Comparison of ENCODE assay signal across 8 mouse cellular contexts in genomic region chr2:156774738-156775454, GRCm38 (mm10). TPM values are rescaled to one million over a fixed set of nuclear protein-coding genes. Genes with fewer than 3 reads are reported as not detected.
DNase-seq lines count a peak whose midpoint lies in the region; ATAC-seq and TF ChIP-seq lines count a peak whose summit lies in the region.

Myl9 (plus strand) TSS chr2:156775420.

- TF ChIP-seq POLR2A in small intestine, adult 2 months (IDR thresholded peaks at IDR 0.05; ENCODE audit: low read depth, low read length) = no peak

- WGBS in embryonic facial prominence, embryonic 14.5 days = 2% methylated on average over 20 of the region's 28 CpGs
- WGBS in heart, embryonic 13.5 days = 2% methylated on average over 28 of the region's 28 CpGs
- WGBS in lung, embryonic 16.5 days = 4% methylated on average over 27 of the region's 28 CpGs
- 30% methylated on average over 28 of the region's 28 CpGs for WGBS in small intestine, adult 2 months

- peak within 1 kb of the TSS; percentile 87 for H3K27ac ChIP-seq in embryonic facial prominence, embryonic 14.5 days (replicated peaks; ENCODE audit: low read depth, low read length)
- peak within 1 kb of the TSS; percentile 98 for H3K27ac ChIP-seq in heart, embryonic 13.5 days (replicated peaks)
- peak within 1 kb of the TSS; percentile 94 for H3K27ac ChIP-seq in lung, embryonic 16.5 days (ENCODE audit: low read length)
- H3K27ac ChIP-seq in small intestine, adult 2 months (ENCODE audit: insufficient read depth, low read depth, low read length) = peak within 1 kb of the TSS; percentile 75

- H3K36me3 ChIP-seq in embryonic facial prominence, embryonic 14.5 days (ENCODE audit: control insufficient read depth, insufficient read depth, low read length) = no peaks in the 10 kb centered on the region
- H3K36me3 ChIP-seq in heart, embryonic 13.5 days = peaks cover 16% of the 10 kb centered on the region
- no peaks in the 10 kb centered on the region for H3K36me3 ChIP-seq in lung, embryonic 16.5 days (ENCODE audit: control insufficient read depth, insufficient read depth, low read length)
- H3K36me3 ChIP-seq in small intestine, adult 2 months (ENCODE audit: control insufficient read depth, insufficient read depth, low read length) = no peaks in the 10 kb centered on the region

- DNase-seq in spleen, postnatal 10 days (ENCODE audit: low spot score in 2 of 2) = peak; percentile 5 to 38
- DNase-seq in spleen, postnatal 36 days (ENCODE audit: low spot score in 2 of 2) = no peak
- DNase-seq in embryonic facial prominence, embryonic 14.5 days (ENCODE audit: low spot score) = peak; percentile 93
- DNase-seq in kidney, postnatal 25 days = peak; percentile 65 to 78
- DNase-seq in cerebellum, adult 11 months = no peak

- H3K4me3 ChIP-seq in embryonic facial prominence, embryonic 14.5 days (ENCODE audit: low read depth, low read length) = peak within 1 kb of the TSS; percentile 44
- H3K4me3 ChIP-seq in heart, embryonic 13.5 days = peak within 1 kb of the TSS; percentile 69
- H3K4me3 ChIP-seq in lung, embryonic 16.5 days (ENCODE audit: low read length) = peak within 1 kb of the TSS; percentile 47
- peak within 1 kb of the TSS; percentile 54 for H3K4me3 ChIP-seq in small intestine, adult 2 months (ENCODE audit: low read depth, low read length)

- no peaks in the 10 kb centered on the region for H3K9me3 ChIP-seq in embryonic facial prominence, embryonic 14.5 days (ENCODE audit: control insufficient read depth, low read length)
- no peaks in the 10 kb centered on the region for H3K9me3 ChIP-seq in heart, embryonic 13.5 days
- H3K9me3 ChIP-seq in lung, embryonic 16.5 days (ENCODE audit: control insufficient read depth, low read length) = no peaks in the 10 kb centered on the region

- TF ChIP-seq CTCF in small intestine, adult 2 months (IDR thresholded peaks at IDR 0.05; ENCODE audit: extremely low read depth, insufficient read length, insufficient replicate concordance, low read depth, low read length) = no peak

- H3K4me1 ChIP-seq in embryonic facial prominence, embryonic 14.5 days (ENCODE audit: control insufficient read depth, insufficient read depth, low read length) = peaks cover 18% of the 10 kb centered on the region
- H3K4me1 ChIP-seq in heart, embryonic 13.5 days = peaks cover 53% of the 10 kb centered on the region
- peaks cover 22% of the 10 kb centered on the region for H3K4me1 ChIP-seq in lung, embryonic 16.5 days (replicated peaks; ENCODE audit: control insufficient read depth, insufficient read depth, low read length)
- H3K4me1 ChIP-seq in small intestine, adult 2 months (ENCODE audit: control insufficient read depth, insufficient read depth, insufficient read length, low read length) = no peaks in the 10 kb centered on the region

- peak; percentile 92 for ATAC-seq in embryonic facial prominence, embryonic 14.5 days (ENCODE audit: low read depth)
- ATAC-seq in heart, embryonic 13.5 days (ENCODE audit: extremely low read depth, insufficient number of reproducible peaks, low FRiP score, low TSS enrichment) = peak; percentile 67
- ATAC-seq in lung, embryonic 16.5 days (ENCODE audit: low read depth) = peak; percentile 93

- H3K9ac ChIP-seq in embryonic facial prominence, embryonic 14.5 days (ENCODE audit: low read depth, low read length) = peak within 1 kb of the TSS; percentile 70
- peak within 1 kb of the TSS; percentile 94 for H3K9ac ChIP-seq in heart, embryonic 13.5 days
- H3K9ac ChIP-seq in lung, embryonic 16.5 days (ENCODE audit: low read length) = peak within 1 kb of the TSS; percentile 67

- no peaks in the 10 kb centered on the region for H3K27me3 ChIP-seq in embryonic facial prominence, embryonic 14.5 days (replicated peaks; ENCODE audit: control insufficient read depth, insufficient read depth, low read length)
- H3K27me3 ChIP-seq in heart, embryonic 13.5 days (replicated peaks) = no peaks in the 10 kb centered on the region
- H3K27me3 ChIP-seq in lung, embryonic 16.5 days (ENCODE audit: control insufficient read depth, insufficient read depth, low read depth, low read length) = no peaks in the 10 kb centered on the region
- no peaks in the 10 kb centered on the region for H3K27me3 ChIP-seq in small intestine, adult 2 months (ENCODE audit: control insufficient read depth, insufficient read depth, low read length)

- peak within 1 kb of the TSS; percentile 64 for H3K4me2 ChIP-seq in embryonic facial prominence, embryonic 14.5 days (ENCODE audit: low read depth, low read length)
- peak within 1 kb of the TSS; percentile 76 for H3K4me2 ChIP-seq in heart, embryonic 13.5 days
- H3K4me2 ChIP-seq in lung, embryonic 16.5 days (ENCODE audit: low read depth, low read length) = peak within 1 kb of the TSS; percentile 58

RNA-seq across cellular contexts. Expression of gene Myl9, which starts in this region (rescaled TPM):
- 285 and 310 TPM in 2 replicates for polyA plus RNA-seq in embryonic facial prominence, embryonic 14.5 days (2014; fragmentation: Nextera tagmentation; extraction: Ambion mirVana)
- polyA plus RNA-seq in heart, embryonic 13.5 days (2015; fragmentation: Nextera tagmentation; extraction: Ambion mirVana) = 1,696 and 1,855 TPM in 2 replicates
- polyA plus RNA-seq in lung, embryonic 16.5 days (2015; fragmentation: Nextera tagmentation; extraction: Ambion mirVana) = 371 and 400 TPM in 2 replicates
- 391 and 410 TPM in 2 replicates for polyA plus RNA-seq in small intestine, adult 2 months (2012; rRNA removed)

Comparison
In these comparisons a context has a peak if more than half of its experiments do, and no peak if none do; other contexts are left out.
1. DNase-seq: peak in spleen, postnatal 10 days (2 of 2), embryonic facial prominence, embryonic 14.5 days (single experiment) and kidney, postnatal 25 days (2 of 2); none in spleen, postnatal 36 days (0 of 2) and cerebellum, adult 11 months (single experiment).
2. Peak in every context shown above with its lines, with median percentiles within 50 percentile points of each other: ATAC-seq, H3K27ac ChIP-seq, H3K4me2 ChIP-seq, H3K4me3 ChIP-seq and H3K9ac ChIP-seq.